Mouse (Mus musculus) C2C12 (cell line): ENCODE data around the gene Lgals1. TPM values are rescaled to one million over a fixed set of nuclear protein-coding genes. Genes with fewer than 3 reads are reported as not detected.

Source experiments
- H3K27me3 ChIP-seq: one replicate; pipeline ENCODE4 v1.6.1; 2011; ENCODE audit not compliant: control insufficient read depth, insufficient read depth, insufficient read length
- H3K36me3 ChIP-seq: one replicate; pipeline ENCODE4 v1.6.1; 2011; ENCODE audit not compliant: control insufficient read depth, insufficient read depth
- H3K4me3 ChIP-seq: one replicate; pipeline ENCODE4 v1.5.1; 2011; ENCODE audit warnings: mild to moderate bottlenecking, control low read depth; ENCODE audit not compliant: poor library complexity, insufficient read depth, severe bottlenecking
- H3K79me2 ChIP-seq: one replicate; pipeline ENCODE4 v1.6.1; 2011; ENCODE audit not compliant: control insufficient read depth, insufficient read depth
- H3K79me3 ChIP-seq: one replicate; pipeline ENCODE4 v1.6.1; 2011; ENCODE audit warnings: low read depth, control low read depth
- H3ac ChIP-seq: one replicate; pipeline ENCODE3; 2011; ENCODE audit warnings: low read depth; ENCODE audit not compliant: control insufficient read depth, insufficient read length
- CEBPB ChIP-seq: IDR thresholded peaks from one replicate; pipeline ENCODE4 v1.6.1; 2011; ENCODE audit warnings: low read depth, mild to moderate bottlenecking, control low read depth, moderate library complexity
- CTCF ChIP-seq: IDR thresholded peaks from one replicate; pipeline ENCODE4 v1.5.1; 2011; ENCODE audit not compliant: control insufficient read depth, insufficient read depth, insufficient read length
- FOSL1 ChIP-seq: IDR thresholded peaks from one replicate; pipeline ENCODE4 v1.8.0; 2011; ENCODE audit warnings: mild to moderate bottlenecking, low read length; ENCODE audit not compliant: poor library complexity, insufficient read depth, severe bottlenecking
- MAX ChIP-seq: IDR thresholded peaks from one replicate; pipeline ENCODE4 v1.6.1; 2011; ENCODE audit warnings: mild to moderate bottlenecking, control low read depth
- MYOD1 ChIP-seq: IDR thresholded peaks from one replicate; pipeline ENCODE4 v1.6.1; 2011; ENCODE audit warnings: low read depth; ENCODE audit not compliant: control insufficient read depth, insufficient read length
- MYOG ChIP-seq: IDR thresholded peaks from one replicate; pipeline ENCODE4 v1.6.1; 2011; ENCODE audit not compliant: control insufficient read depth, insufficient read length; ENCODE audit errors: extremely low read depth
- USF1 ChIP-seq: IDR thresholded peaks from one replicate; pipeline ENCODE4 v1.6.1; 2011; ENCODE audit warnings: low read depth, mild to moderate bottlenecking, control low read depth, moderate library complexity
- polyA plus RNA-seq: library from polyadenylated mRNA; unstranded; fragments of >200 nt; fragmentation: generic; extraction: Trizol; gene quantifications from one replicate; pipeline ENCODE4 v1.2.1, GENCODE M21; 2012; ENCODE audit warnings: missing spikeins

Lgals1 gene
- polyA plus RNA-seq, 1 experiment, result 18,755 TPM

- H3K27me3 ChIP-seq, result no peaks in the 10 kb centered on the region
- H3K4me3 ChIP-seq, result no peak overlapping the region
- TF ChIP-seq USF1 (no peak), FOSL1 (no peak), MYOD1 (no peak), CTCF (no peak), CEBPB (no peak), MYOG (no peak), MAX (no peak)
- H3K79me3 ChIP-seq, result no peaks in the 10 kb centered on the region
- H3K36me3 ChIP-seq, result peaks cover 9% of the 10 kb centered on the region
- H3ac ChIP-seq, result no peak overlapping the region
- H3K79me2 ChIP-seq, result no peaks in the 10 kb centered on the region
These were observed 29.0 kb upstream of the Lgals1 start for GRCm38 (mm10) chr15:78897488-78897887.

GRCm38 (mm10) chr15:78898507-78899001, 28.0 kb upstream of the Lgals1 start:
- Histone ChIP-seq H3K27me3 (no peaks in the 10 kb centered on the region), H3K79me2 (no peaks in the 10 kb centered on the region), H3K4me3 (no peak overlapping the region), H3K36me3 (peaks cover 5% of the 10 kb centered on the region), H3K79me3 (no peaks in the 10 kb centered on the region), H3ac (no peak overlapping the region)
- no peak for TF ChIP-seq MYOD1
- TF ChIP-seq USF1, result no peak
- TF ChIP-seq MAX, result no peak
- TF ChIP-seq FOSL1, result no peak
- no peak for TF ChIP-seq CTCF
- TF ChIP-seq MYOG, result no peak
- no peak for TF ChIP-seq CEBPB

- H3K79me2 ChIP-seq, result no peaks in the 10 kb centered on the region
- TF ChIP-seq CEBPB (no peak), FOSL1 (no peak), MYOG (no peak), USF1 (no peak), MYOD1 (no peak), CTCF (no peak), MAX (no peak)
- peaks cover 3% of the 10 kb centered on the region for H3K36me3 ChIP-seq
- peak within 1 kb of the TSS; percentile 65 for H3K4me3 ChIP-seq
- H3K79me3 ChIP-seq, result no peaks in the 10 kb centered on the region
- H3ac ChIP-seq, result peak within 1 kb of the TSS; percentile 92
- no peaks in the 10 kb centered on the region for H3K27me3 ChIP-seq
These were observed 27.2 kb upstream of the Lgals1 start, which contains the start of gene Gm49510 for GRCm38 (mm10) chr15:78899409-78899739. Gene Gm49510 (plus strand): TSS chr15:78899667.

DNA sequence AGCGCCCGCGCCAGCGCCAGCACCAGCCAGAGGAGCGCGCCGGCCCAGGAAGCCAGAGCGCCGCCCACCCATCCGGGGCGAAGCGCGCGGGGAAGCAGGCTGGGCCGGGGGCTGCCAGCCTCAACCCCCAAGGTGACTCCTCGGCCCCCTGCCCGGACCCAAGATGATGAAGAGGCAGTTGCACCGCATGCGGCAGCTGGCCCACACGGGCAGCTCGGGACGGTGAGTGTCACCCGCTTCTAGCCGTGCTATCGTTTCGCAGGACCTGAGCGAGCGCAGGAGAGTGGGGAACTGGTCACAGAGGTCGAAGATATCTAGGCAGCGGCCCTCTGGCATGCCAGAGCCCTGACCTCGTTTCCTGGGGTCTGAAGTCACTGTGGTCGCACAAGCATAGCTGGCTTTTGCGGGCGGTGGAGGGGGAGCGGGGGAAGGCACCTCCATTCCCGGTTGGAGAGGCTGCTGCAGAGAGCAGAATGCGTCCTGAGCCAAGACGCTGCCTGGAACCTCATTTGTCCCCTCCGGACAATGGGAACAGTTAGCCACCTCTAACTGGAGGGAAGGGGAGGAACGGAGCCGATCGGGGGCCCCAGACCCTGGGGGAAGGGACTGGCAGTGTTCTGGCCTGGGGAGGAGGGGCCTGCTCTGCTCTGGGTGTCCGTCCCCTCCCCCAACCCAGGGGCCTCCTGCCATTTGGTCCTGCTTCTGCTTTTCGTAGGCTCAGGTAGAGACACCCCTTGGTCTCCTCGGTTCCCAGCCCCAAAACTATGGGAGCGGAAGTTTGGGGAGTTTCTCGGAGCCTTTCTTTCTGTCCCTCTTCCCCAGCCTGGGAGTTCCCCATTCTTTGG, 26.6 kb upstream of the Lgals1 start, which contains the start of gene Sh3bp1:
Sh3bp1 (plus strand) TSS at position 29 of the 845 bp plus-strand sequence.
- no peaks in the 10 kb centered on the region for H3K27me3 ChIP-seq
- H3K79me3 ChIP-seq, result no peaks in the 10 kb centered on the region
- no peak for TF ChIP-seq CEBPB
- TF ChIP-seq CTCF, result no peak
- no peak for TF ChIP-seq FOSL1
- no peak for TF ChIP-seq MAX
- no peak for TF ChIP-seq MYOG
- no peak for TF ChIP-seq MYOD1
- no peak for TF ChIP-seq USF1
- no peaks in the 10 kb centered on the region for H3K79me2 ChIP-seq
- peak within 1 kb of the TSS; percentile 65 for H3K4me3 ChIP-seq
- H3ac ChIP-seq, result peak within 1 kb of the TSS; percentile 92
- H3K36me3 ChIP-seq, result peaks cover 7% of the 10 kb centered on the region

GRCm38 (mm10) chr15:78900585-78901421, 25.7 kb upstream of the Lgals1 start:
- peak overlapping the region; percentile 92 for H3ac ChIP-seq
- H3K36me3 ChIP-seq, result peaks cover 11% of the 10 kb centered on the region
- H3K79me2 ChIP-seq, result no peaks in the 10 kb centered on the region
- H3K4me3 ChIP-seq, result peak overlapping the region; percentile 65
- H3K79me3 ChIP-seq, result no peaks in the 10 kb centered on the region
- H3K27me3 ChIP-seq, result no peaks in the 10 kb centered on the region
- TF ChIP-seq CTCF (no peak), FOSL1 (no peak), CEBPB (no peak), MYOD1 (no peak), MYOG (no peak), MAX (no peak), USF1 (no peak)
